Mouse (Mus musculus): ENCODE measurements around the gene Man1b1. TPM values are rescaled to one million over a fixed set of nuclear protein-coding genes. Genes with fewer than 3 reads are reported as not detected.

Gene Man1b1
- polyA plus RNA-seq, 1 experiment from 2014 or later, result 43.5 TPM

DNA sequence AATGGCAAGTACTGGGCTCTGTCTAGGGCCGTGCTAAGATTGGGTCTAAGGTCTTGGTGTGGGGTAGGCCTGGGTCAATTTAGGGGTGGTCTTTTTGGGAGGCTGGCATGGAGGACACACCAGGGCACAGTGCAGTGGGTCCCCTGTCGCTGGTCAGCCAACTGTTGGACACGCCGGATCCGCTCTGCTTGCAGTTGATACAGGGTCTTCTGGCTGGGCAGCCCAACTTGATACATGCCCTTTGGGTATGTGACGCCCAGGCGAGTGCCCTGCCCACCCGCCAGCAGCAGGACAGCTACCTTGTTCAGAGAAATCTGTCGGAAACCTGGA is 32.6 kb downstream of the Man1b1 start:
- peak overlapping the region; percentile 81 for H3K27ac ChIP-seq
- H3K4me3 ChIP-seq (ENCODE audit: inconsistent target), result peak overlapping the region; percentile 94
- 19% methylated on average over 9 of the region's 9 CpGs for WGBS (ENCODE audit: missing documents)
- peaks cover 43% of the 10 kb centered on the region for H3K36me3 ChIP-seq (ENCODE audit: inconsistent target)
- H3K79me2 ChIP-seq (ENCODE audit: inconsistent target), result peaks cover 39% of the 10 kb centered on the region

DNA sequence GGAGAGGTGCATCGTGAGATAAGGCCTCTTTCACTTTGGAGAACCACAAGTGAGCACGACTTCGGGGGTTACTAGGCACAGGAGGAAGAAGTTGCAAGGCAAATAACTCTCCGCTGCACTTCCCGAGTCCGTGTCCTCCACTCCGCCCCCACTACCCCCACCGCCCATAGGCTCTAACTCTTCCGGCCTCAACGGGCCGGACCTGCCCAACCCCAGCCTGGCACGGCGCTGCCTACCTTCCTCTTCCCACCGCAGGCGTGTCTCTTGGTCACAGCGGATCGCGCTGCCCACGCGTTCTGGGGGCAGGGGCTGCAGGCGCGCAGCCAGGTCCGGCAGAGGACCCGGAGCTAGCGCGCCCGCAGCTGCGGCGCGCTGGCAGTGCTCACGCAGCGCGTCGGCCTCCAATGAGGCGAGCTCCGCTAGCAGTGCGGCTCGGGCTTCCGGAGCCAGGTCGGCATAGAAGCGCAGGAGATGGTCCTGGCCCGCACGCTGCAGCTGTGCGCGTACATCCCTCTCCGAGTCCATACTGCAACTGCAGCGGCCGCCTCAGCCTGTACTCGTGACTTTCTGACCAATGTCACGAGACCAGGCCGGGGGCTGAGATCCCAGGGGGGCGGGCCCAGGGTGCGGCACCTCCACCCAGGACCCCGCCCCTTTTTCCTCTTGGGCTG is 33.1 kb downstream of the Man1b1 start, which contains the start of gene Uap1l1:
TSS of gene Uap1l1 (minus strand) at position 592 of the 671 bp plus-strand sequence.
- H3K36me3 ChIP-seq (ENCODE audit: inconsistent target), result peaks cover 43% of the 10 kb centered on the region
- H3K79me2 ChIP-seq (ENCODE audit: inconsistent target), result peaks cover 39% of the 10 kb centered on the region
- WGBS (ENCODE audit: missing documents), result under 1% methylated on average over 45 of the region's 54 CpGs
- H3K4me3 ChIP-seq (ENCODE audit: inconsistent target), result peak within 1 kb of the TSS; percentile 94
- H3K27ac ChIP-seq, result peak within 1 kb of the TSS; percentile 81

DNA sequence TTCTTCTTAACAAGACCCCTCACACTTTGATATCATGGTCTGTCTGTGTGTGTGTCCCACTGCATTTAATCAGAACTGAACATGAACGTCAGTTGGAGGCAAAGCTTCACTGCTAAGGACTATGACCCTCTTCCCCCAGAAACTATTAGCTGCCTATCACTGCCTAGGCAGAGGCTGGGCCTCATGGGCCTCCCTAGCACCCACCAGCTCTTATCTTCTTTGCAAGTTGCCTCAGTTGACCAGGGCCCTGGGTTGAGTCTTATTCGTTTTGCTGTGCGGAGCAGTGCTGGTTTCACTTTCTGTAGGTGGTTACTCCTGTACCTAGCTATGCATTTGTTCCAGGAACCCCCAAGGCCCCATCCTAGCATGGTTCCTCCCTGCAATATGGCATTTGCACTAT is 37.9 kb downstream of the Man1b1 start:
- Histone ChIP-seq H3K4me3 (ENCODE audit: inconsistent target) (no peak overlapping the region), H3K27ac (no peak overlapping the region)

GRCm38 (mm10) chr2:25371764-25372643 is 39.9 kb downstream of the Man1b1 start, which contains the start of gene Sapcd2:
TSS of gene Sapcd2 (plus strand) at chr2:25372321.
- 3% methylated on average over 61 of the region's 65 CpGs for WGBS (ENCODE audit: missing documents)
- H3K36me3 ChIP-seq (ENCODE audit: inconsistent target), result no peaks in the 10 kb centered on the region
- peak within 1 kb of the TSS; percentile 41 for H3K4me3 ChIP-seq (ENCODE audit: inconsistent target)
- H3K27ac ChIP-seq, result peak within 1 kb of the TSS; percentile 58
- no peaks in the 10 kb centered on the region for H3K79me2 ChIP-seq (ENCODE audit: inconsistent target)

More for the DNA sequence above, 37.9 kb downstream of the Man1b1 start:
- 93% methylated on average over 3 of the region's 3 CpGs for WGBS (ENCODE audit: missing documents)
- no peaks in the 10 kb centered on the region for H3K36me3 ChIP-seq (ENCODE audit: inconsistent target)
- peaks cover 2% of the 10 kb centered on the region; the same call in 1 of the 2 replicates for H3K79me2 ChIP-seq (ENCODE audit: inconsistent target)

GRCm38 (mm10) chr2:25372644-25373391 is 40.7 kb downstream of the Man1b1 start:
- Histone ChIP-seq H3K79me2 (ENCODE audit: inconsistent target) (no peaks in the 10 kb centered on the region), H3K36me3 (ENCODE audit: inconsistent target) (no peaks in the 10 kb centered on the region), H3K4me3 (ENCODE audit: inconsistent target) (peak overlapping the region; percentile 41), H3K27ac (no peak overlapping the region)
- WGBS (ENCODE audit: missing documents), result 10% methylated on average over 40 of the region's 42 CpGs

DNA sequence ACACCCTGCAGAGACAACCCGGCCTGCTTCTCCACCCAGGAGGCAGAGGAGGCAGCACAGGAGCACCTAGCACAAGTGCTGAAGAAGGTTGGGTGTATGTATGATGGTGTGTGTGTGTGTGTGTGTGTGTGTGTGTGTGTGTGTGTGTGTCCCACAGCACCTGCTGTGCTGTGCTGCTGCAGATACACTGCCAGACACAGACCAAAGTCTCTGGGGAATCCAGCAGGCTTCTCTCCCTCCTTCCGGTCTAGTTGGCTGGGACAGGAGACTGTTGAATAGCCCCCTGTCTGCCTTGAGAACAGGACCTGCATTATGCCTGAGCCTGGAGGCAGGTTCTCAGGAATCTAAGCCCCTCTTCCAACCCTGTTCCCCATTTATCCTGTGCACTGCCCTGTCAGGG is 41.3 kb downstream of the Man1b1 start:
- WGBS (ENCODE audit: missing documents), result 61% methylated on average over 2 of the region's 2 CpGs
- H3K79me2 ChIP-seq (ENCODE audit: inconsistent target), result no peaks in the 10 kb centered on the region
- H3K27ac ChIP-seq, result no peak overlapping the region
- H3K4me3 ChIP-seq (ENCODE audit: inconsistent target), result peak overlapping the region; percentile 39; the same call in 1 of the 2 replicates
- no peaks in the 10 kb centered on the region for H3K36me3 ChIP-seq (ENCODE audit: inconsistent target)

DNA sequence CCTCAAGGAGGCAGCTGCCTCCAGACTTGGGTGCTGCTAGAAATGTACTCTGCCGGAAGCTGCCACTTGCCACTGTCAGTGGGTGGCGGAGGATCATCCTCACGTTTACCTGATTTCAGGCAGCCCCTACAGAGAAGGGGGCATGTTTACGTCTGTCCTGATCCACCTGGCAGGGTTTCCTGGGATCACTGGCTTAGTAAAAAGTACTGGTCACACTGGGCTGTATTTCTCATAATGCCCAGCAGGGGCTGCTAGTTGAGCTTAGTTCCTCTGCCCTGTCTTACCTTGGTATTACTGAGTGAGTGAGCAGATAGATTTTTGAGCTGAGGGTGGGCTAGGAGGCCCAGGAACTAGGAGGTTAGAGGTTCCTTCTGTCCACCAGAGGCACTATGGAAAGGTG is 44.5 kb downstream of the Man1b1 start:
- no peaks in the 10 kb centered on the region for H3K36me3 ChIP-seq (ENCODE audit: inconsistent target)
- H3K79me2 ChIP-seq (ENCODE audit: inconsistent target), result no peaks in the 10 kb centered on the region
- no peak overlapping the region for H3K4me3 ChIP-seq (ENCODE audit: inconsistent target)
- 83% methylated on average over 4 of the region's 4 CpGs for WGBS (ENCODE audit: missing documents)
- no peak overlapping the region for H3K27ac ChIP-seq

DNA sequence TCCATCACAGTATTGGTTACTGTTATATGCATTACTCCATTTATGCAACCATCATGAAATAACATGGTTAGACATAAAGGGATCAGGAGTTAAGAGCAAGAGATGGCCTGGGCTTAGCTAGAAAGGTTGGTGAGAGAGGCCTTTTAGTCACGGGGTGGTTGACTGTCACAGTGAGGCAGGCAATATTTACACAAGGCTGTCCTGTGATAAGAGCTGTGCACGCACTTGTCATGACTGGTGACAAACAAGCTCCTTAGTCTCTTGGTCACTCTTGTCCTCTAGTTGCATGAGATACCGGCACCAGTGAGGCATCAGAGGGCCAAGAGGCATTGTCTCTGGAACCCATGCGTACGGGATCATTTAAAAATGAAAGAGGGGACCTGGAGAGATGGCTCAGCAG is 52.4 kb downstream of the Man1b1 start:
- H3K4me3 ChIP-seq (ENCODE audit: inconsistent target), result no peak overlapping the region
- no peak overlapping the region for H3K27ac ChIP-seq
- WGBS (ENCODE audit: missing documents), result 97% methylated on average over 5 of the region's 5 CpGs
- H3K79me2 ChIP-seq (ENCODE audit: inconsistent target), result no peaks in the 10 kb centered on the region
- H3K36me3 ChIP-seq (ENCODE audit: inconsistent target), result no peaks in the 10 kb centered on the region

DNA sequence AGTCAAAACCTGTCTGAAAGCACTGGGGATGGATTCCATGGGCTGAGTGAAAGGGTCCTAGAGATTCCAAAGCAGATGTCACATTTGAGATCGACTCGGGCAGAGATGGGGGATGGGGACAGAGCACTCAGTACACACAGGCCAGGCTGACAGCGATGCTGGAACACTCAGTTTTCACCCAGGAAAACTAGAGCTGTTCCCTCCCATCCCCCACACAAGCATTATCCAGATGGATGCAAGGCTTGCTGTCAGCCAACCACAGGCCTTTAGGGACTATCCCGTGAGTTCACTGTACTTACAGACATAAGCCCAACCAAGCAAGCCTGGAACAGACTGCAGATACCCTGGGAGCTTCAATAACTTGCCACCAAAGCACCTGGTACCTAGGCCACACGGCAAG is 59.1 kb downstream of the Man1b1 start:
- H3K4me3 ChIP-seq (ENCODE audit: inconsistent target), result no peak overlapping the region
- H3K79me2 ChIP-seq (ENCODE audit: inconsistent target), result no peaks in the 10 kb centered on the region
- no peak overlapping the region for H3K27ac ChIP-seq
- 88% methylated on average over 5 of the region's 5 CpGs for WGBS (ENCODE audit: missing documents)
- H3K36me3 ChIP-seq (ENCODE audit: inconsistent target), result no peaks in the 10 kb centered on the region

GRCm38 (mm10) chr2:25394281-25395221 is 62.4 kb downstream of the Man1b1 start:
- no peak overlapping the region for H3K4me3 ChIP-seq (ENCODE audit: inconsistent target)
- no peak overlapping the region for H3K27ac ChIP-seq
- H3K36me3 ChIP-seq (ENCODE audit: inconsistent target), result no peaks in the 10 kb centered on the region
- H3K79me2 ChIP-seq (ENCODE audit: inconsistent target), result no peaks in the 10 kb centered on the region
- 52% methylated on average over 3 of the region's 3 CpGs for WGBS (ENCODE audit: missing documents)

DNA sequence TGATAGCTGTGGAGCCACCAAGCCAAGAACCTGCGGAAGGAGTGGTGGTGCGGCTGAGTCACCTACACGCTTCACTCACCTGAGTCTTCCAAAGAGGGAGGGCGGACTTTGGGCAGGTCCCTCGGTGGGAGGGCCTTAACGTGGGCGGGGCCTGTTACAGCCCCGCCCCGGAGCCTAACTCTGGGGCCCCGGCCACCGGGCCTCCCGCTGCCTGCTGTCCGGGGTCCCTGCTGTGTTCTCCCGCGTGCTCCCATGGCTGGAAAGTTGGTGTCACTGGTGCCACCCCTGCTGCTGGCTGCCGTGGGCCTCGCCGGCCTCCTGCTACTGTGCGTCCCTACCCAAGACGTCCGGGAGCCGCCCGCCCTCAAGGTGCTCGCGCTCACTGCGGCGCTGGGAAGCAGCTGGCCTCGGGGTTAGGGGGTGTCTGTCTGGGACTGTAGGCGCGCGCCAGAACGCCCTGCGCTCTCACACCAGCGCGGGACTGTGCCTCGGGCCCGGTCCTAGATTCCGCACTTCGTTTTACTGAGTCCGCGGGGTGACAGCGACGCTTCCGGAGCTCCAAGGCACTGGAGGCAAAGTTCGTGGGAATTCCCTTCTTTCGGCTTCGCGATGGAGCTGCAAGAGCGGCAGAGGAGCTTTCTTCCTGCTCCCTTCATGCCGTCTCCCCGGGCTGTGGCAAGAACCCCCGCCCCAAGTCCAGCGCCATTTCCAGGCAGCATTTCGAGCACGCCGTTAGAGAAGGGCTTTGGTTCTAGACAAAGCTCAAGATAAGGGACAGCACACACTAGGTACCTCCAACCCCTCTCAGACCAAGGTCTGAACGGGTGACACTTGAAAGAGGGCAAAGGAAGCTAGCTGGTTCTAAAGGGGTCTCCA is 63.8 kb downstream of the Man1b1 start, which contains the start of gene Entpd2:
TSS of gene Entpd2 (plus strand) at position 154 of the 876 bp plus-strand sequence.
- no peaks in the 10 kb centered on the region for H3K36me3 ChIP-seq (ENCODE audit: inconsistent target)
- H3K27ac ChIP-seq, result no peak within 1 kb of the TSS
- no peaks in the 10 kb centered on the region for H3K79me2 ChIP-seq (ENCODE audit: inconsistent target)
- no peak within 1 kb of the TSS for H3K4me3 ChIP-seq (ENCODE audit: inconsistent target)
- 3% methylated on average over 57 of the region's 57 CpGs for WGBS (ENCODE audit: missing documents)

DNA sequence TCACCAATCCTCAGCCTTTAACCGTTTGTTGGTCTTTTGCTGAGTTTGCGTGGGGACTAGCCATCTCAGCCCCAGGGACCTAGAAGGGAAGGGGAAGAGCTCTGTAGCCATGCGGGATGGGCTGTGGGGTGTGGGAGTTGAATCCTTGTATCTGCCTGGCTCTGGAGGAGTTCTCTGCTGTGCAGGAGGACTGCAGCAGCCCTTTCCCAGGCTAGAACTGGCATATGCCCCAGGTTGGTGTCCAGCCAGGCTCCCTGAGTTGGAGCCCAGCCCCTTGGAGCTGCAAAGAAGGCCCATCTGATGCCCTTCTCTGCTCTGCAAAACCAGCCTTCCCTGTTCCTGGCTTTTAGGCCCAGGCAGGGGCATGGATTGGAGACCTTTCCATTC is 64.5 kb downstream of the Man1b1 start:
- no peak overlapping the region for H3K4me3 ChIP-seq (ENCODE audit: inconsistent target)
- 55% methylated on average over 3 of the region's 3 CpGs for WGBS (ENCODE audit: missing documents)
- no peak overlapping the region for H3K27ac ChIP-seq
- no peaks in the 10 kb centered on the region for H3K36me3 ChIP-seq (ENCODE audit: inconsistent target)
- H3K79me2 ChIP-seq (ENCODE audit: inconsistent target), result no peaks in the 10 kb centered on the region

DNA sequence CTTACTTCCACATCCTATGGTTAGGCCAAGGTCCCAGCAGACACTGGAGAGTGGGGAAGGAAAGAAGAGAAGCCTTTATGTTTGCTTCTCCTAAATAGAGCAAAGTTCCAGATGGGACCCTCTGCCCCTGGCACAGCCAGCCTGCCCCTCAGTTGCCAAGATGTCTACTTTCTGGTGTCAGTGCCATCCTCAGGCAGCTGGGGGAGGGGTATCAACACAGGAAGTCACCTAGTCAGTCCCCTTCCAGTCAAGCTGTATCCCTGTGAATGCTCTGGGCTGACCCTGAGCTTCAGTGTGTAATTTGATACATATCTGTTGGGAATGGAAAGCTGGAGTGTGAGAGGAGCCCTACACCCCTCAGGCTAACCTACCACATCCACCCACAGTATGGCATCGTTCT is 64.9 kb downstream of the Man1b1 start:
- H3K27ac ChIP-seq, result no peak overlapping the region
- H3K4me3 ChIP-seq (ENCODE audit: inconsistent target), result no peak overlapping the region
- H3K36me3 ChIP-seq (ENCODE audit: inconsistent target), result no peaks in the 10 kb centered on the region
- no peaks in the 10 kb centered on the region for H3K79me2 ChIP-seq (ENCODE audit: inconsistent target)
- 83% methylated on average over 1 of the region's 1 CpGs for WGBS (ENCODE audit: missing documents)

Data from macrophage (primary cell).